Mouse (Mus musculus) small intestine, adult 2 months (tissue): Measurements from ENCODE around the gene Arhgap24. TPM values are rescaled to one million over a fixed set of nuclear protein-coding genes. Genes with fewer than 3 reads are reported as not detected.

ENCODE experiments used
- H3K27ac ChIP-seq: fragments of 200-500 bp; 2 replicates; pipeline ENCODE4 v1.5.1; 2012; ENCODE audit warnings: low read depth, low read length, control low read depth, inconsistent platforms; ENCODE audit not compliant: insufficient read depth
- H3K27me3 ChIP-seq: fragments of 200-500 bp; 2 replicates; pipeline ENCODE4 v1.6.1; 2012; ENCODE audit warnings: mild to moderate bottlenecking, moderate library complexity, low read length, inconsistent platforms; ENCODE audit not compliant: control insufficient read depth, insufficient read depth
- H3K36me3 ChIP-seq: fragments of 200-500 bp; 2 replicates; pipeline ENCODE4 v1.6.1; 2012; ENCODE audit warnings: mild to moderate bottlenecking, low read length, control low read depth, inconsistent platforms; ENCODE audit not compliant: control insufficient read depth, insufficient read depth
- H3K4me1 ChIP-seq: fragments of 200-500 bp; 2 replicates; pipeline ENCODE4 v1.6.1; 2012; ENCODE audit warnings: low read length, inconsistent platforms, mixed read lengths; ENCODE audit not compliant: control insufficient read depth, insufficient read depth, insufficient read length
- H3K4me3 ChIP-seq: fragments of 200-500 bp; 2 replicates; pipeline ENCODE4 v1.5.1; 2012; ENCODE audit warnings: low read depth, mild to moderate bottlenecking, control low read depth, inconsistent platforms, low read length, moderate library complexity
- CTCF ChIP-seq: fragments of 200-500 bp; IDR thresholded peaks from 2 replicates; pipeline ENCODE4 v1.5.1; 2012; ENCODE audit warnings: low read depth, mild to moderate bottlenecking, control low read depth, inconsistent platforms, low read length, moderate library complexity, mixed read lengths; ENCODE audit not compliant: insufficient replicate concordance, insufficient read length; ENCODE audit errors: extremely low read depth
- POLR2A ChIP-seq: fragments of 200-500 bp; IDR thresholded peaks from 2 replicates; pipeline ENCODE4 v1.6.1; 2012; ENCODE audit warnings: low read depth, mild to moderate bottlenecking, control low read depth, inconsistent platforms, low read length, moderate library complexity
- WGBS: fragments of 180-500 bp; shearing (Covaris S2); methylation state at CpG from one replicate; pipeline ENCODE4 v1.1.7; 2018; 5-methylcytosine and 5-hydroxymethylcytosine counted together
- polyA plus RNA-seq: library from polyadenylated mRNA; depleted of rRNA; stranded (reverse); fragments of >200 nt; gene quantifications from 2 replicates; pipeline ENCODE4 v1.2.3, GENCODE M21; 2012

The Arhgap24 gene
- polyA plus RNA-seq, 1 experiment: 1.8 TPM

- no peak overlapping the region for H3K27ac ChIP-seq
- H3K4me1 ChIP-seq: no peaks in the 10 kb centered on the region
- 23% methylated on average over 5 of the region's 5 CpGs for WGBS
- H3K27me3 ChIP-seq: peaks cover 2% of the 10 kb centered on the region; the same call in 1 of the 2 replicates
- TF ChIP-seq CTCF (no peak), POLR2A (no peak)
- no peak overlapping the region for H3K4me3 ChIP-seq
- no peaks in the 10 kb centered on the region for H3K36me3 ChIP-seq
Measured at GRCm38 (mm10) chr5:102751661-102752307, 270.6 kb downstream of the Arhgap24 start.

GRCm38 (mm10) chr5:102752308-102752663 lies 271.1 kb downstream of the Arhgap24 start:
- Histone ChIP-seq H3K4me1 (no peaks in the 10 kb centered on the region), H3K27me3 (peaks cover 2% of the 10 kb centered on the region; the same call in 1 of the 2 replicates), H3K4me3 (no peak overlapping the region), H3K27ac (no peak overlapping the region), H3K36me3 (no peaks in the 10 kb centered on the region)
- TF ChIP-seq CTCF (no peak), POLR2A (no peak)
- WGBS: 13% methylated on average over 2 of the region's 2 CpGs

- 80% methylated on average over 6 of the region's 6 CpGs for WGBS
- Histone ChIP-seq H3K27ac (no peak overlapping the region), H3K4me1 (no peaks in the 10 kb centered on the region), H3K36me3 (no peaks in the 10 kb centered on the region), H3K27me3 (no peaks in the 10 kb centered on the region), H3K4me3 (no peak overlapping the region)
- TF ChIP-seq POLR2A (no peak), CTCF (no peak)
Measured at GRCm38 (mm10) chr5:102757040-102757439, 275.8 kb downstream of the Arhgap24 start.

DNA sequence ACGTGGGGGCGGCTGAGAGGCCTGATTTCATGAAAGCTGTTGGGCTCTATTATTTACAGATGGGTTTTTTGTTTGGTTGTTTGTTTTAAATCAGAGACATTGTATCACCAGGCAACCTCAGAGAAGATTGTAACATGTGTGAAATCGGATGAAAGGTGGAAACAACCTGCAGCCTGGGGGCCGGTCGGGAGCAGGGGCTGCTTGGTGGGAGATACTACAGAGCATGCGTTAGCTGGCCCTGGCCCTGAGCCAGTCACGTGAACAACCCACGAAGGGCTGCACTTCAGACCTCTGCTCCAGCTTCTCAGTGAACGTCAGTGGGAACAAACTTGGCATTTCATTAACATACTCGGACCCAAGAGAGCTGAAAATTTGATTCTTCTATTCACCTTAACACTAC lies 284.5 kb downstream of the Arhgap24 start:
- Histone ChIP-seq H3K4me3 (no peak overlapping the region), H3K27me3 (no peaks in the 10 kb centered on the region), H3K36me3 (no peaks in the 10 kb centered on the region), H3K4me1 (no peaks in the 10 kb centered on the region), H3K27ac (no peak overlapping the region)
- 83% methylated on average over 10 of the region's 10 CpGs for WGBS
- TF ChIP-seq CTCF: no peak
- TF ChIP-seq POLR2A: no peak

- H3K36me3 ChIP-seq: no peaks in the 10 kb centered on the region
- WGBS: 84% methylated on average over 6 of the region's 6 CpGs
Measured at GRCm38 (mm10) chr5:102766311-102767057, 285.3 kb downstream of the Arhgap24 start.

GRCm38 (mm10) chr5:102767058-102767444 lies 285.9 kb downstream of the Arhgap24 start:
- Histone ChIP-seq H3K36me3 (no peaks in the 10 kb centered on the region), H3K4me1 (no peaks in the 10 kb centered on the region), H3K4me3 (no peak overlapping the region), H3K27ac (no peak overlapping the region), H3K27me3 (no peaks in the 10 kb centered on the region)
- 88% methylated on average over 4 of the region's 4 CpGs for WGBS
- no peak for TF ChIP-seq POLR2A
- TF ChIP-seq CTCF: no peak

More at GRCm38 (mm10) chr5:102766311-102767057, 285.3 kb downstream of the Arhgap24 start:
- Histone ChIP-seq H3K27ac (no peak overlapping the region), H3K27me3 (no peaks in the 10 kb centered on the region), H3K4me3 (no peak overlapping the region), H3K4me1 (no peaks in the 10 kb centered on the region)
- TF ChIP-seq POLR2A: no peak
- peak; percentile 60; the same call in 1 of the 2 replicates for TF ChIP-seq CTCF

DNA sequence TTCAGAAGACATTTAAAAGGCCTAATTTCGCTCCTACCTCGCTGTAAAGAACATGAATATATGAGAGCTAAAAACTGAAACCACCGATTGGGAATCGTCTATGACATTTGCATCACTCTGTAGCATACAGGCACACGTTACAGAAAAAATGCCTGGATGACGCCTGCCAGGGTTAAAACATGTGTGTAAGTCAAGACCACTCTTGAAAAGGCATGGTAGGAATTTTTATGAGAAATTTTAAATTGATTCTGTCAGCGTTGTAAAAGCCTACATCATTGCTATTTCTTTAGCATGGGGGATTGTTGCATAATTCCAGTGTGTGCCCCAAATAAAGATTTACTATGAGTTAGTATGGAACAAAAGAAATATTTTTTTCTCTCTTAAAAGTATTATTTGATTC lies 286.6 kb downstream of the Arhgap24 start:
- TF ChIP-seq CTCF: no peak
- no peak for TF ChIP-seq POLR2A
- Histone ChIP-seq H3K4me1 (no peaks in the 10 kb centered on the region), H3K4me3 (no peak overlapping the region), H3K27me3 (no peaks in the 10 kb centered on the region), H3K36me3 (no peaks in the 10 kb centered on the region), H3K27ac (no peak overlapping the region)
- 79% methylated on average over 7 of the region's 7 CpGs for WGBS
